Mouse (Mus musculus) liver, postnatal 0 days (tissue): ENCODE data around the gene Tnik.

Source experiments
- CTCF ChIP-seq: sonication (generic); IDR thresholded peaks from 2 replicates; pipeline ENCODE4 v1.5.1; 2016; ENCODE audit warnings: antibody characterized with exemption, low read depth
- EP300 ChIP-seq: IDR thresholded peaks from 2 replicates; pipeline ENCODE4 v1.6.1; 2016; ENCODE audit warnings: antibody characterized with exemption, low read depth, mild to moderate bottlenecking

DNA sequence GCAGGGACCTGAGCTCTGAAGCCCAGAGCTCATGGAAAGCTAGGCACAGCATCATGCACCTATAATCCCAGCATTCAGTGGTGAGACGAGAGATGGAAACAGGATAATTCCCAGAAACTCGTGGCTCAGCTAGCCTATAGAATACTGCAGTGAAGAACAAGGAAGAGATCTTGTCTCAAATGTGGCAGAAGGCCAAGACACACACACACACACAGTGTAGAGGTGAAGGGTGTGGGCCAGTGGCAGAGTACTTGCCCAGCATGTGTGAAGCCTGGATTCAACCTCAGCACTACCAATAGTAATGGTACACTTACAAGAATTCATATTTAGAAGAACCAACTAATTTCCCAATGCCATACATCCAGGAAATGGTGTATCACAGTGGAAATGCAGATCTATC is 24.9 kb upstream of the Tnik start:
- TF ChIP-seq CTCF (no peak), EP300 (no peak)
